Mouse (Mus musculus): ENCODE data around the gene Hip1r.

- TF ChIP-seq CTCF (IDR thresholded peaks at IDR 0.05; ENCODE audit: control insufficient read depth, insufficient read depth, low read length) (no peak), POLR2A (IDR thresholded peaks at IDR 0.05; ENCODE audit: borderline replicate concordance, control insufficient read depth, low read depth, low read length) (no peak)
Measured at GRCm38 (mm10) chr5:123933556-123933955, 39.9 kb upstream of the Hip1r start.

All from bone marrow, adult 2 months (tissue).